Mouse (Mus musculus) liver, adult (tissue): ENCODE results near the gene Hcrtr2.

ENCODE experiments used
- GATA4 ChIP-seq: IDR thresholded peaks from 2 replicates; pipeline ENCODE4 v1.6.1; 2014; ENCODE audit warnings: mild to moderate bottlenecking, low read length; ENCODE audit not compliant: insufficient replicate concordance

Gene Hcrtr2

DNA sequence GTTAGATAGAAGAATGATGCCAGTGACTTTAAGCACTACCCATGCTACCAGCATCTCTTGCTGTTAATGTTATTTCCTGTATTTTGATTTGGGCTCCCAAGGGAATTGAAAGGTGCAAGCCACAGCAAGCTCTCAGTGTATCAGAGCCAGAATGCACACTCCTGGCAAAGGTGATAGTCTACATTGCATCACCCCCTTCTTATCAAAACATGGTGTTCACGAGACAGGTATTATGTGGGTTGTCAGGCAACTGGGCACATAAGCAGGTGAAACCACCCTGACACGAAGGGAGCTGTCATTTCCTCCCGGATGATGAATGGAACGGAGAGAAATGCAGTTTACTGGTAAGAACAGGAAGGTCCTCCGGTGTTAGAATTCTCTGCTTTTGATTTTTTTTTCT is 65.9 kb downstream of the Hcrtr2 start:
- no peak for TF ChIP-seq GATA4

GRCm38 (mm10) chr9:76252544-76252943 is 71.1 kb downstream of the Hcrtr2 start:
- TF ChIP-seq GATA4 = no peak

GRCm38 (mm10) chr9:76252109-76252508 is 71.5 kb downstream of the Hcrtr2 start:
- TF ChIP-seq GATA4 = no peak

DNA sequence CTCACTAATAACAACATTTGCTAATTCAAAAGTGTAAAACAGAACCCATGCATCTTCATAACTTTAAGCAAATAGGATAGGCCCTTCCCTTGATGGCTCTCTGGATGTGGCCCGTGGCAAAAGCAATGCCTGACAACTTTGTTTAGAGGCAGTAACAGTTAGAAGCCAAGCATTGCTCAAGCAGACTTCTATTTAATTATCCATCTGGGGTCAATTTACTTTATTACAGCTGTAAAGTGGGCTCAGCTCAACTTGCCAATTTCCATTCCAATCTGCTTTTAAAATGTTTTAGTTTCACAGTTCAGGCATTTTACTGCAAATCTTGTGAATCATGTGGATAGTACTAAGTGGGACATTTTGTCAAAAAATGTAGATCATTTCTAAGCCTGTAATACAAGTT is 81.3 kb downstream of the Hcrtr2 start:
- no peak for TF ChIP-seq GATA4

DNA sequence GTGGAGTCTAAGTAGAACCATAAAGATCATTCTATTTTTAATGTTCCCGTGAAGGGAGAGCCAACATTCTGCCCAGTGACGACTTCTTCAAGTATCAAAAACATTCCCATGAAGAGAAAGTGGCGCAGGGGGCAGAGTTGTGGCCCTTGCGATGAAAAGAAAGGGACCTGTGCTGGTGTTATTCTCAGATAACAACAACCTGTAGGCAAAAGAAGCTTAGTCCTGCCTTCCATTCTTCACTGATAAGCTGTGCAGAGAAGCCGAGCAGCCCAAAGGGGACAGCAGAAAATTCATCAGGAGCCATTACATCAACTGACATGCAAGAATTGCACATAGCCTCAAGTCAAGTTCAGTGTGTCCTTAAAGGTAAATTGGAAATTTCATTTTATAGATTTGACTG is 85.7 kb downstream of the Hcrtr2 start:
- no peak for TF ChIP-seq GATA4

GRCm38 (mm10) chr9:76237243-76237642 is 86.4 kb downstream of the Hcrtr2 start:
- TF ChIP-seq GATA4 = no peak

DNA sequence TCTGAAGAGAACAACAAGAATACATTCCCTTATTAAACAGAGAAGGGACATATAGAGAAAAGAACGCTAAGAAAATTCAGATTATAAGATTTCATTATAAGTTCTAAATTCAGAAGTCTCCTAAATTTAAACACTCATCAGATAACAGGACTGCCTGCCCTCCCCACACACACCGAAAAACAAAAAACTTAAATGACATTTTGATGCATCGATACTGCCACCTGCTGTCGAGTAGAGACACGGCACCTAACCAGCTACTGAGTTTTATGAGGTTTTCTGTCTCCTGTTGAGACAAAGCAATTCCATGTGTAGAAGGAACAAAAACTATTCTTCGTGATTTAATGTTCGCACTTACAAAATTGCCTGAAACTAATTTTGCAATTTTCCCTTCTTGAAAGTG is 87.0 kb downstream of the Hcrtr2 start:
- no peak for TF ChIP-seq GATA4

DNA sequence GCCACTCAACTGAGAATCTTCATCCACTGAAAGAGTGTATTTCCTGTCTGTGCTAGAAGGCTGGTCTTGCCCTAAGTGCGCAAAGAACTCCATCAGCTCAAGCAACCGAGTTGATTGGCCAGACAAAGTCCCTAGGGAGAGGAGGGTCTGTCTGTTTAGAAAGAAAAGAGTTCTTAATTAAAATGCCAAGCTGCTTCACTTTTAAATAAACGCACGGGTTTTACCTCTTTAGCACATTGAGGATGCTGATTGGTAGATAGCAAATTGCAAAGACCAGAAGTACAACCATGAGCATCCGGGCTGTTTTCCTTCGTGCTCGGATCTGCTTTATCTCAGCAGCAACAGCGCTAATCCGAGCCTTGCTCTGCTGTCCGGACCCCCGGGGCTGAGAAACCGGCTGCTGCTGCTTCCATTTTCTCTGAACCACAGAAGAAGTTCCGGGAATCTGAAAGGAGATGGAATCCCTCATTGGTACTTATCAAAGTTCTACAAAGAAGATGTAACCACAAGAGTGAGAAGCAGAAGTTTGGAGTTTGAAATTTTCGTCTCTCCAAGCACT is 87.6 kb downstream of the Hcrtr2 start:
- TF ChIP-seq GATA4 = no peak

DNA sequence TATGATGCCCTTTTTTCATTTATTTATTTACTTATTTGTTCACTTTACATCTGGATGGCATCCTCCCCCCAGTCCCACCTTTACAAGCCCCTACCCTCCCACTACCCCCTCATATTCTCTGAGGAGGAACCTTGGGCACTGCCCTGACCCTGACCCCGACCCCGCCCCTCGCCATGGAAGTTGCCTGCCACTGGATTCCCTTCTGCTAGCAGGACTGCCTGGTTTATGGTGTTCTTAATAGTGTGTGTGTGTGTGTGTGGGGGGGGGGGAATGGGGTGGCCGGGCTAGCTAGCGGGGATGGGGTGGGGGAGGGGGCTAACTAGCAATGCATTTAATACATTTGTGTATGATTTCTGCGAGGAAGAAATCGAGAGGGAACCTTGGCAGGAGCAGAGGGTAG is 88.8 kb downstream of the Hcrtr2 start:
- TF ChIP-seq GATA4 = no peak

DNA sequence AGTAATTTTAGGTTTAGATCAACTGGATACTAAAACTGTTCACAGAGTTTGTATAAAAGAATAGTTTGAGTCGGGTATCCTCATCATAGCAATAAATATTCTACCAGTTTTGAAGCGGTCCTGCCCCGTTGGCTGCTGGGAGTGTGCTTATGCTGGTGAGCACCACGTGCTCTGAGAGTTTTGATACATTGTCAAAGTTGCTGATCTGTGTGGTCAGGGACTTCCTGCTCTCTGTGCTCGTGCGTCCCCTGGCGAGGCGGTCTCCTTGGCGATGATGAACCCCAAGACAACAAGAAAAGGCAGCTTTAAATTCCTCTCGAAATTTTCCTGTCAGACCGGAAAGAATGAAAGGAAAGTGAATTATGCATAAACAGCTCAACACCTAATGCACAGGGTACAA is 93.3 kb downstream of the Hcrtr2 start:
- no peak for TF ChIP-seq GATA4

DNA sequence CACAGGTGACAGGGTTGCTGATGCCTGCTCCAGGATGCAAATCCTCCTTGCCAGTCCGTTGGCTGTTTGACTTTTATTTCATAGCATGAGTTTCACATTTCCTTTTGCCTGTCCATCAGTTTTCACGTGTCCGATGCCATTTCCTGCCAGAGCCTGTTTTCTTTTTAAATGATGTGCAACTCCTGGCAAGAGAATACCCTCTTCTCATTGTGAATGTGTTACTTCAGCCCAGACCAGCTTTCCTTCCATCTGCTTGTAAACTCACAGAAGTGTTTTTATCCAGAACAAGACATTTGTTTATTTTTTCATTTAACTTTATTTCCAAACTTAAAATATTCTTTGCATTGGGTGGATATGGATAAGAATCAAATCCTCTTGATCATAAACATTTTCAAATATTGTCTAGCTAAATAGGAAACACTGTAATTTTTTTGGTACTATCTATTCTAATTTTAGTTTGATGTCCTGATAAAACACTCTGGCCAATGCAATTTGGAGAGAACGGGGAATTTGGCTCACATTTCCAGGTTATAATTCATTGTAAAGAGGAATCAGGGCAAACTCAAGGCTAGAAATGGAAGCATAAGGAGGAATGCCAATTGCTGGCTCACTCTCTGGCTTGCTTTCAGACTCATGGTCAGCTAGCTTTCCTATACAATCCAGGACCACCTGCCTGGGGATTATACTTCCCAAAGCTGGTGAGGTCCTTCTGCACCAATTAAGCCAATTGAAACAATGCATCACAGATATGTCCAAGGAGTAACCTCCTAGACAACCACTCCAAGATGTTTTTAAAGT is 106.3 kb downstream of the Hcrtr2 start:
- no peak for TF ChIP-seq GATA4

- TF ChIP-seq GATA4 = no peak
Observed at GRCm38 (mm10) chr9:76214678-76215077, 109.0 kb downstream of the Hcrtr2 start.

DNA sequence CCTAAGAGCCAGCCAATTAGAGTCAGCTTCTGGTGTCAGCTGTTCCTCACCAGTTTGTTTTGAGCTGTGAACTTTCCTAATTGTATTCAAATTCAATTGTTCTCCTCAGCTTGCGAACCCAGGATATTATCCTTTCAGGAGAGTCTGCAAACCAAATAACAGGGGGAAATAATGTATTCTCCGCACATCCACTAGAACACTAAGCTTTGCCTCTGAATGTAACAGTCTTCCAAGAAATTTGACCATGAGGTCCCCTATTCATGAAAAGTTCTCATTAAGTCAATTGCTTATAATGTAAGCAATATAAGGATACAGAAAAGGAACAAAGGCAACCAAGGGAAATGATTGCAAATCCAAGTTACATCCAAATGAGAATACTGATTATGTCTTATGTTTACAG is 110.1 kb downstream of the Hcrtr2 start, which contains the start of gene Gfral:
TSS of gene Gfral (minus strand) at position 101 of the 400 bp plus-strand sequence.
- no peak for TF ChIP-seq GATA4

GRCm38 (mm10) chr9:76196917-76197316 is 126.7 kb downstream of the Hcrtr2 start:
- no peak for TF ChIP-seq GATA4

GRCm38 (mm10) chr9:76179221-76179620 is 144.4 kb downstream of the Hcrtr2 start:
- TF ChIP-seq GATA4 = no peak
